Mouse (Mus musculus) erythroid progenitor cell, adult 5-6 weeks (primary cell): ENCODE results near the gene Ppl. TPM values are rescaled to one million over a fixed set of nuclear protein-coding genes. Genes with fewer than 3 reads are reported as not detected.

Source experiments
- ATAC-seq: replicated peaks from 2 replicates; pipeline ENCODE4 v1.8.0; 2016; ENCODE audit warnings: moderate number of reproducible peaks, mild to moderate bottlenecking, moderate TSS enrichment, inconsistent platforms; ENCODE audit not compliant: poor library complexity, low FRiP score, severe bottlenecking
- total RNA-seq, 2 experiments: library from RNA; stranded (forward) in 1 of 2; stranded (reverse) in 1 of 2; fragments of 150-400 nt in 1 of 2; fragments of 186-747, 209-891 nt in 1 of 2; gene quantifications; 2 replicates each; pipeline versions ENCODE4 v1.2.3 to v1.2.4; 2015 to 2017; ENCODE audit warnings: low replicate concordance in 2 of 2

The Ppl gene
- total RNA-seq, 2 experiments from 2014 or later, result not detected

GRCm38 (mm10) chr16:5131251-5131922 lies 834 bp downstream of the Ppl start:
- no peak for ATAC-seq

DNA sequence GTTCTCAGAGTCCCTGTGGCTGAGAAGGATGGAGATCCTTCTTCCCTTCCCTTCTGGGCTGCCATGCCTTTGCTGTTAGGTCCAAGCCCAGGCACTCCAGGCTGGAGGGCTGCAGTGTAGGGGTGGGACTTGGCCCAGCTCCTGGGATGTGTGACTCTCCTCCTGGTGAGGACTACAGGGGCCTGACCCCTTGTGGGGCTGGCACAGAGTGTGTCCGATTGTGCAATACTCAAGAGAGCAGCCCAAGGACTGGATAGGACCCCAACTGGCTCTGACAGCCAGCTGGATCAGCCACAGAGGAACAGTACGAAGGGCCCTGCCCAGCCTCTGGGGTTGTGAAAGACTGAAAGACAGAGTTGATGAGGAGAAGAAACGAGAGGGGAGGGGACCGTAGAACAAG lies 1.5 kb downstream of the Ppl start:
- no peak for ATAC-seq

DNA sequence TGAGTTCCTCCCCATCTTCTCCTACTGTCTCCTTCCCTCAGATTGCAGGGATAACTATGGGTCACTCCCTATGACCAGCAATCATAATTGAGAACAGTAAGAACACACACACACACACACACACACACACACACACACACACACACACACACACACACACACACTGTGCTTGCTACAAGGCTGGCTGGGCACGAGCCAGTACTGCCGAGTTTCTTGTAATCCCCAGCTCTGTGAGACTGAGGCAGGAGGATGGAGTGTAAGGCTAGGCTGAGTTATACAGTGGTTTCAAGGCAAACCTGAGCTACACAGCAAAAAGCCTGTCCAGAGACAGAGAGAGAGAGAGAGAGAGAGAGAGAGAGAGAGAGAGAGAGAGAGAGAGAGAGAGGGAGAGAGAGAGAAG lies 2.0 kb downstream of the Ppl start:
- ATAC-seq, result no peak

GRCm38 (mm10) chr16:5123476-5123875 lies 8.7 kb downstream of the Ppl start:
- ATAC-seq, result no peak

DNA sequence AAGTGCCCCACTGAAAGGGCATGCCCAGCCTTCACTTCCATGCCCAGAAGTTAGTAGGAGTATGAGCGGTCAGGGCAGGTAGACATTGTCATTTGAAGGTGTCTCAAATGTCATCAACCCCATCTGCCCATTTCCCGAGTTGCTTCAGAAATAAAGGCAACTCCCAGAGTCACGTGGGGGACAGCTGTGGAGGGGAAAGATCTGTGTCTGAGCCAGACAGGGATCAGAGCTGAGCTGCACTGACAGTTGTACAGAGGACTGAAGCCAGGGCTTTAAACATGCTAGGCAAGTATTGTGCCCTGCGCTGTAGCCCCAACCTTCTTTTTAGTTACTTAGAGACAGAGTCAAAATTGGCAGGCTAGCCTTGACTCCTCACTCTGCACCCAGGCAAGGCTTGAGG lies 12.4 kb downstream of the Ppl start:
- ATAC-seq, result no peak

- ATAC-seq, result no peak
These were observed 12.8 kb downstream of the Ppl start for GRCm38 (mm10) chr16:5119385-5119784.

DNA sequence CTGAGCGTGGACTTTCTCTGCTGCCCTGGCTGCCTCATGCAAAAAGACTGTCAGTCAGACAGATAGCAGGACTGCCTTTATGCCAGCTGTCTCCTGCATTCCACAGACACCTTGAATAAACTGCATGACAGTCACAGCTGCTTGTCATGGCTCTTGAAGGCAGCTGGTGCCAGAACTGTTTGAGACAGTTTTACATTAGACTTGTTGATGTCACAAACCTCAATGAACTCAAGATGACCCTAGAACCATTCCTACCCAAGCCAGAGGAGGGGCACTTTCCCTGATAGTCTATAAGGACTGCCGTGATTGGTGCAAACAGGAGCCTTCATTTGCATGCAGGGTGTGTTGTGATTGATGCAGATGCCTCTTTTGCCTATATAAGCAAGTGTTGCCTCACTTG lies 18.6 kb downstream of the Ppl start:
- no peak for ATAC-seq

- ATAC-seq, result no peak
These were observed 19.1 kb downstream of the Ppl start for GRCm38 (mm10) chr16:5113002-5113550.

DNA sequence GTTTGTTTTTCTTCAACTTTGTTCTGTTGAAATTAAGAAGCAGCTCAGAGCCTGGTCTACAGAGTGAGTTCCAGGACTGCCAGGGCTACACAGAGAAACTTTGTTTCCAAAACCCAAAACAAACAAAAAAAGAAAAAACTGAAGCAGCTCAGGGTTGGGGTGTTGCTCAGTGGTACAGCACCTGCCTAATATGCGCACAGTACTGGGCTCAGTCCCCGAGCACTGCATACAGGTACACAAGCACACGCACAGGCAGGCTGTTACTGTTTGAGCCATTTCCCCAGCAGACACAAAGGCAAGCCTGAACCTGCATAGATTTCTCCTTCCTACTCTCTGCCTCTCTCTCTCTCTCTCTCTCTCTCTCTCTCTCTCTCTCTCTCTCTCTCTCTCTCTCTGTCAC lies 21.2 kb downstream of the Ppl start:
- ATAC-seq, result no peak

DNA sequence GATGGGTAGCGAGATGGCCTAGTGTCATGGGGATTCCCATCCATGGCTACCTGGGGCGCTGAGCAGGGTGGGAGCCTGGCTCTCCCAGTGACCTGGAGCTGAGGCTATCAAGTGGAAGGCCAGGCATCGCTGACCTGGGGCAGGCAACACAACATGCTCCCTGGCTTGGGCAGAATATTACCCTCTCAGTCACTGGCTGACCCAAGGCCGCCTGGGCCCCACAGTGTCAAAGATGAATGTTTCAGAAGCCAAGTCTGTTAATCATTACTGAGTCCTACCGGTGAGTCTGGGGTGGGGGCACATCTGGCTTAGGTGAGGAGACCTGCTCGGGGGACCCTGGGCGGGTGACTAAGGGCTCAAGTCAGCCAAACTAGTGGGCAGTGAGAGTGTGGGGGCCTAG lies 22.3 kb downstream of the Ppl start:
- no peak for ATAC-seq

DNA sequence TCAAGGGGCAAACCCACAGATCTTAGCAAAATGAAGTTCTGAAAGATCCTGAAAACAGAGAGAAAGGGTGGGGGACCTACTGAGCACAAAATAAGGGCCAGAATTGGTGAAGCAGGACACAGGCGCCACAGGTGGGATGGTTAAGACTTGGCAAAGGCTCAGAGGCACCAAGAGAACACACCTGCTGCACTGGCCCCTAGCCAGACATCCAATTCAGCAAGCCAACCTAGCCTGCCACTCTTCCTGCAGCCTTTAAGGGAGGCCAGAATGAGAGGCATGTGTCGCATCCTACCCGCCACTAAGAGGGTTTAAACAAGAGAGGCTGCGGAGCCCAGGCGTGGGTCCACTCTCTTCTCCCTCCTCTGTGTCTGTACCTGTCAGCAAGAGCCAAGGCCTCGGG lies 31.2 kb downstream of the Ppl start:
- ATAC-seq, result no peak

GRCm38 (mm10) chr16:5096504-5096903 lies 35.7 kb downstream of the Ppl start:
- ATAC-seq, result no peak

DNA sequence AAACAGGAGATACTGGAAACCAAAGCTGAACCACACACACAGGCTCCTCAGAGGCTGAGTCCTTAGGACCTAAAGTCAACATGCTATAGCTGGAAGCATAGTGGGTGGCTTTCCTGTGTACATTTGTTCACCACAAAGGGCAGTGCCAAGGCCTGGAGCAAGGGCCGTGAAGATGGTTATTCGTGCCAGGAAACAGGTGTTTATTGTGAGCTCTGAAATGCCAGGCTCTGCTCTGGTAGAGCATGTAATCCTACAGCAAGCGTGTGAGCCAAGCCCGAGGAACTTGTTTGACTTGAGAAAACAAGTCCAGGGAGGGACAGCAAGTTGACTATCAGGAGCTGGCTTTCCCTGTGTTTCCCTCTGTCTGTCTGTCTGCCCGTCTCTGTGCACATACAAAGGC lies 38.9 kb downstream of the Ppl start:
- ATAC-seq, result no peak

DNA sequence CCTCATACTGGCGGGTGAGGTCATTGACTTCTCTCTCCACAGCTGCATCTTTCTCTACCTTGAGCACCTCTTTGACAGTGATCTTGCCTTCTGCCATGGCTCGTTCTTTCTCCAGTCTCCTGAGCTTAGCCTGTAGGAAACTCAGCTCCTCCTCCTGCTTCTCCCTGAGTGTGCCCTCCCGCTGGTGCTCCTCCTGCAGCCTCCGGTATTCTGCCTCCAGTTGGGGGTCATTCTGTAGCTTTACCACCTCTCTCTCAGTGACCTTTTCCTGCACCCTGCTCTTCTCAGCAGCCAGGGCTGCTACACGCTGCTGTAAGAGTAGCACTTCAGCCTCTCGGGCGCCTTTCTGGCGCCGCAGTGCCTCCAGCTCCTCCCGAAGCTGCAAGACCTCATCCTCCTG lies 43.2 kb downstream of the Ppl start:
- ATAC-seq, result no peak

- no peak for ATAC-seq
These were observed 46.0 kb downstream of the Ppl start for GRCm38 (mm10) chr16:5086179-5086578.

DNA sequence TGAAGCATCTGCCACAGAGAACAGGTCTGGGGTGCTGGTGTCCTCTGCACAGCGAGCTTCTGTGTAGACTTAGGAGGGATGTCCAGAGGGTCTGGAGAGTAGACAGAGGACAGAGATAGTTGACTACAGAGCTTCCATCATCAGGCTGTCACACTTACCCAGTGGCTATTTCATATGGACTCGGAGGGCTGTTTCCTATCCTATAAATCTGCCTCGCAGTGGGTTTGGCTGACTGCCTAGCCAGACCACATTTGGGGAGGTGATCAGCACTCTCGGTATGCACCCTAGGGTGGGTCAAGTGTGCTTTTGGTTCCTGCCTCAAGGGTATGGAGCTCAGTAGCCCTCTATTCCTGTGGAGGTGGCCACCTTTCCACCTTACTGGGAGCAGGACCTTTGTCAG lies 47.0 kb downstream of the Ppl start:
- no peak for ATAC-seq

DNA sequence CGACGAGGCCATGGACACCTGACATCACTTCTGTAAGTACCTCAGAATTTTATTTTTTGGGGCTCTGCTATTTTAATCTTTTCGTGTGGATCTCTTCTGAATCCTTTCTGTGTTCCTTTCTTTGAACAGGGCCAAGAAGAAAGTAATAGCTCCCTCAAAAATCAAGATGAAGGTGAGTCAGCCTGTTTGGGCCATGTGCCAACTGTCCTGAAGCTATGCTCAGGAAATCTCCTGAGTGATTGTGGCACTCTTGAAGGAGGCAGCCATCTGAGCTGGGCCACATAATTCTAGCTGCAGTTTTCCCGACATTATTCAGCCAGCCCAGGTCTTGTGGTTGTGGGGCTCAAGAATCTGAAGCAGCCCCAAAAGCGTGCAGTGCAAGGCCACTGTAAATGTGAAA lies 57.9 kb downstream of the Ppl start:
- no peak for ATAC-seq

- no peak for ATAC-seq
These were observed 60.2 kb downstream of the Ppl start for GRCm38 (mm10) chr16:5071974-5072373.

DNA sequence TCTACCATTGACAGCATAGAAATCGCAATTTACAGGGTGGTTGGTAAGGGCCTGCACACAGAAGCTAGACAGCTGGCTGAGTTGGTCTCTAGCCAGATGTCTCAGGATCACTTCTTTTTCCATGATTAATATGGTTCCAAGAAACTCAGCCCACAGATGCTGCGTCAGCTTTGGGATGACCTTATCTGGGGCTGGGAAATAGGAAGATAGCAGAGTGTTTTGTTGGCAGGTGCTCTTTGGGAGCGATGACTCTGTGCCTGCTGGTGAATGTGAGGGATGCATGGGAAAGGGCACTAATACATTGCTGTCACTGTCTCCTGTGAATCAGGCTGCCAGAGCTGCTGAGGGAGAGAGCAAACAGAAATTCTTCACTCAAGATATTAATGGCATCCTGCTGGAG lies 61.9 kb downstream of the Ppl start:
- no peak for ATAC-seq

GRCm38 (mm10) chr16:5063472-5063871 lies 68.7 kb downstream of the Ppl start:
- ATAC-seq, result no peak

DNA sequence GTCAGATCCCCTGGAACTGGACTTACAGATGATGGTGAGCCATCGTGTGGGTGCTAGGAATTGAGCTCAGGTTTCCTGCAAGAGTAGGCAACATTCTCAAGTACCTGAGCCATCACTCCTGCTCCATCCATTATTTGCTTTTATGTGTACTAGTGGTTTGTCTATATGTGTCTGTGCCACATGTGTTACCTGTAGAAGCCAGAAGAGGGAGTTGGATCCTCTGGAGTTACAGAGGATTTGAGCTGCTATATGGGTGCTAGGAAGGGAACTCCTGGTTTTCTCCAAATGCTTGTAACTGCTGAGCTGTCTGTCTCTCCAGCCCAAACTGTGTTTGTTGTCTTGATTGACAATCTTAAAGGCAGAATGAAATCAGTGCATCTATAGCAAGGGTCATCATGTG lies 74.1 kb downstream of the Ppl start:
- peak; percentile 54; the same call in 1 of the 2 replicates for ATAC-seq
